Mouse (Mus musculus) midbrain, postnatal 0 days (tissue): ENCODE data around the gene Mdga2. TPM values are rescaled to one million over a fixed set of nuclear protein-coding genes. Genes with fewer than 3 reads are reported as not detected.

ENCODE experiments used
- ATAC-seq: fragments of 200-750 bp; cut with Nextera tagmentation; 2 replicates; pipeline ENCODE4 v1.8.0; 2017; ENCODE audit warnings: moderate number of reproducible peaks, mild to moderate bottlenecking, moderate TSS enrichment, moderate library complexity; ENCODE audit not compliant: low FRiP score
- DNase-seq: peaks from one replicate; pipeline ENCODE4 v3.0.0-alpha.2; 2015; ENCODE audit warnings: low spot score
- H3K27ac ChIP-seq: fragments of 300-500 bp; sonication (generic); 2 replicates; pipeline ENCODE4 v1.5.1; 2014; ENCODE audit warnings: low read depth, mild to moderate bottlenecking, low read length, mixed read lengths
- H3K27me3 ChIP-seq: fragments of 300-500 bp; sonication (generic); 2 replicates; pipeline ENCODE4 v1.6.1; 2014; ENCODE audit warnings: low read length, control low read depth, mixed read lengths; ENCODE audit not compliant: insufficient read depth
- H3K36me3 ChIP-seq: fragments of 300-500 bp; sonication (generic); 2 replicates; pipeline ENCODE4 v1.6.1; 2014; ENCODE audit warnings: low read length, control low read depth, mixed read lengths; ENCODE audit not compliant: insufficient read depth
- H3K4me1 ChIP-seq: fragments of 300-500 bp; sonication (generic); 2 replicates; pipeline ENCODE4 v1.6.1; 2014; ENCODE audit warnings: mild to moderate bottlenecking, control low read depth, antibody characterized with exemption, low read length, mixed read lengths; ENCODE audit not compliant: insufficient read depth
- H3K4me2 ChIP-seq: fragments of 300-500 bp; sonication (generic); 2 replicates; pipeline ENCODE4 v1.6.1; 2014; ENCODE audit warnings: low read depth, mild to moderate bottlenecking, low read length, mixed read lengths; ENCODE audit not compliant: poor library complexity, severe bottlenecking
- H3K4me3 ChIP-seq: fragments of 300-500 bp; sonication (generic); 2 replicates; pipeline ENCODE4 v1.5.1; 2014; ENCODE audit warnings: low read depth, mild to moderate bottlenecking, low read length, moderate library complexity
- H3K9ac ChIP-seq: fragments of 300-500 bp; sonication (generic); replicated peaks from 2 replicates; pipeline ENCODE4 v1.6.1; 2014; ENCODE audit warnings: mild to moderate bottlenecking, low read length, moderate library complexity, mixed read lengths; ENCODE audit not compliant: poor library complexity, severe bottlenecking
- H3K9me3 ChIP-seq: fragments of 300-500 bp; sonication (generic); 2 replicates; pipeline ENCODE4 v1.6.1; 2016; ENCODE audit warnings: low read length, control low read depth
- CTCF ChIP-seq: IDR thresholded peaks from 2 replicates; pipeline ENCODE4 v1.5.1; 2016; ENCODE audit warnings: antibody characterized with exemption, mild to moderate bottlenecking
- WGBS: fragments of 180-500 bp; shearing (Covaris S2); extraction: QIAGEN DNeasy Blood & Tissue Kit; methylation state at CpG from one replicate; pipeline ENCODE4 v1.1.7; 2014; 5-methylcytosine and 5-hydroxymethylcytosine counted together
- polyA plus RNA-seq: library from polyadenylated mRNA; unstranded; fragments of >200 nt; fragmentation: Nextera tagmentation; extraction: Ambion mirVana; gene quantifications from 2 replicates; pipeline ENCODE4 v1.2.1, GENCODE M21; 2015
- total RNA-seq: library from RNA; depleted of rRNA; stranded (reverse); fragments of >200 nt; gene quantifications from 2 replicates; pipeline ENCODE4 v1.2.3, GENCODE M21; 2014

Mdga2 gene
- total and polyA plus RNA-seq, 2 experiments from 2014 or later: 46.7 to 52.9 TPM

GRCm38 (mm10) chr12:66707431-66707830, 514.9 kb downstream of the Mdga2 start:
- Histone ChIP-seq H3K27ac (no peak overlapping the region), H3K36me3 (no peaks in the 10 kb centered on the region), H3K4me1 (no peaks in the 10 kb centered on the region), H3K4me2 (no peak overlapping the region), H3K9me3 (no peaks in the 10 kb centered on the region), H3K9ac (no peak overlapping the region), H3K4me3 (no peak overlapping the region), H3K27me3 (no peaks in the 10 kb centered on the region)
- DNase-seq (no peak), ATAC-seq (no peak)
- no peak for TF ChIP-seq CTCF
- WGBS: 27% methylated on average over 2 of the region's 2 CpGs

- ATAC-seq: no peak
- no peak overlapping the region for H3K27ac ChIP-seq
- H3K9ac ChIP-seq: no peak overlapping the region
- no peak overlapping the region for H3K4me2 ChIP-seq
- no peaks in the 10 kb centered on the region for H3K9me3 ChIP-seq
- H3K36me3 ChIP-seq: no peaks in the 10 kb centered on the region
- H3K4me1 ChIP-seq: no peaks in the 10 kb centered on the region
- H3K27me3 ChIP-seq: no peaks in the 10 kb centered on the region
- TF ChIP-seq CTCF: no peak
- H3K4me3 ChIP-seq: no peak overlapping the region
- no peak for DNase-seq
These were observed 517.3 kb downstream of the Mdga2 start for GRCm38 (mm10) chr12:66705015-66705414.

GRCm38 (mm10) chr12:66702781-66703180, 519.6 kb downstream of the Mdga2 start:
- H3K36me3 ChIP-seq: no peaks in the 10 kb centered on the region
- ATAC-seq: no peak
- no peak for TF ChIP-seq CTCF
- H3K9me3 ChIP-seq: no peaks in the 10 kb centered on the region
- H3K27me3 ChIP-seq: no peaks in the 10 kb centered on the region
- H3K4me1 ChIP-seq: no peaks in the 10 kb centered on the region
- H3K4me2 ChIP-seq: no peak overlapping the region
- no peak for DNase-seq
- no peak overlapping the region for H3K27ac ChIP-seq
- no peak overlapping the region for H3K4me3 ChIP-seq
- WGBS: 90% methylated on average over 3 of the region's 3 CpGs
- H3K9ac ChIP-seq: no peak overlapping the region

GRCm38 (mm10) chr12:66679558-66679957, 542.8 kb downstream of the Mdga2 start:
- DNase-seq: no peak
- Histone ChIP-seq H3K36me3 (no peaks in the 10 kb centered on the region), H3K27ac (no peak overlapping the region), H3K27me3 (no peaks in the 10 kb centered on the region), H3K9ac (no peak overlapping the region), H3K4me3 (no peak overlapping the region), H3K4me1 (no peaks in the 10 kb centered on the region), H3K4me2 (no peak overlapping the region), H3K9me3 (no peaks in the 10 kb centered on the region)
- TF ChIP-seq CTCF: no peak
- 76% methylated on average over 3 of the region's 3 CpGs for WGBS
- ATAC-seq: no peak

GRCm38 (mm10) chr12:66648605-66649552, 573.5 kb downstream of the Mdga2 start:
- H3K4me2 ChIP-seq: no peak overlapping the region
- H3K27me3 ChIP-seq: no peaks in the 10 kb centered on the region
- ATAC-seq (no peak), DNase-seq (no peak)
- no peak overlapping the region for H3K4me3 ChIP-seq
- H3K9me3 ChIP-seq: no peaks in the 10 kb centered on the region
- WGBS: 50% methylated on average over 12 of the region's 12 CpGs
- H3K36me3 ChIP-seq: no peaks in the 10 kb centered on the region
- TF ChIP-seq CTCF: no peak
- no peak overlapping the region for H3K9ac ChIP-seq
- no peak overlapping the region for H3K27ac ChIP-seq
- no peaks in the 10 kb centered on the region for H3K4me1 ChIP-seq

GRCm38 (mm10) chr12:66640408-66640807, 581.9 kb downstream of the Mdga2 start:
- Histone ChIP-seq H3K4me1 (no peaks in the 10 kb centered on the region), H3K4me3 (no peak overlapping the region), H3K27ac (no peak overlapping the region), H3K9ac (no peak overlapping the region), H3K4me2 (no peak overlapping the region), H3K27me3 (no peaks in the 10 kb centered on the region), H3K9me3 (no peaks in the 10 kb centered on the region), H3K36me3 (no peaks in the 10 kb centered on the region)
- TF ChIP-seq CTCF: peak; percentile 26
- WGBS: 37% methylated on average over 1 of the region's 1 CpGs
- ATAC-seq (no peak), DNase-seq (peak; percentile 64)
